Mouse (Mus musculus): ENCODE results near the gene Nfu1. TPM values are rescaled to one million over a fixed set of nuclear protein-coding genes. Genes with fewer than 3 reads are reported as not detected.

Gene Nfu1
- polyA plus RNA-seq, 1 experiment from 2014 or later, result 76.6 TPM

DNA sequence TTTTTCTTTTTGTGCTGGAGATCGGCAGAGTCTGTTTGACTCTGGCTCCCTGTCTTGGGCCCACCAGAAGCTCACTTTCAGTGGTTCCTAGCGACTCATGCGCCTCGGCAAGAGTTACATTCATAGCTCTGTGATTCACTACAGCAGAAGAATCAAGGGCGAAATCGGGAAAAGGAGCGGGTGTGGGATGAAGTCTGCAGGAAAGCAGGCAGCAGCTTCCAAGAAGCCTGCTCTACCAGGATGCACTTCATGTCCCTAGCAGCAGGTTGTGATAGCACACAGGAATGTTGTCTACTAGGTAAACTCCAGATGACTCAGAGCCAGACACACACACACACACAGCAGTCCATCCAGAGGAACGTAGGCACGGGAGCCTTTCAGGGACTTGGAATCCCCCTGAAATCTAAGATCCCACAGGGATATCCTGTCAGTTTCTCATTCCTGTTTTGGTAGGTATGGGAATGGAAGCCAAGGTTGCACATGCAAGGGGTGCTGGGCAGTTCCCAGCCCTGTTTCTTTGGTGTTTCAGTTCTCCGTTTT, 42.9 kb downstream of the Nfu1 start:
- TF ChIP-seq CTCF (IDR thresholded peaks at IDR 0.05; ENCODE audit: low read depth) (no peak), EP300 (optimal IDR thresholded peaks at IDR 0.05) (no peak)
- H3K9ac ChIP-seq (ENCODE audit: low read length), result no peak overlapping the region
- H3K36me3 ChIP-seq (ENCODE audit: control insufficient read depth, insufficient read depth, low read length), result peaks cover 23% of the 10 kb centered on the region
- H3K9me3 ChIP-seq (ENCODE audit: control insufficient read depth, low read length), result no peaks in the 10 kb centered on the region
- no peak overlapping the region for H3K27ac ChIP-seq (replicated peaks)
- no peak overlapping the region for H3K4me3 ChIP-seq (ENCODE audit: low read depth, low read length)
- DNase-seq (ENCODE audit: low spot score), result no peak
- no peaks in the 10 kb centered on the region for H3K27me3 ChIP-seq (ENCODE audit: control insufficient read depth, insufficient read depth, low read length)
- WGBS, result 80% methylated on average over 10 of the region's 10 CpGs
- ATAC-seq (ENCODE audit: low FRiP score, low TSS enrichment), result no peak
- H3K4me2 ChIP-seq (replicated peaks; ENCODE audit: low read depth), result no peak overlapping the region
- no peaks in the 10 kb centered on the region for H3K4me1 ChIP-seq (replicated peaks; ENCODE audit: control insufficient read depth, insufficient read depth)

GRCm38 (mm10) chr6:87054193-87054592, 45.2 kb downstream of the Nfu1 start:
- no peak overlapping the region for H3K9ac ChIP-seq (ENCODE audit: low read length)
- no peak for DNase-seq (ENCODE audit: low spot score)
- peaks cover 28% of the 10 kb centered on the region for H3K36me3 ChIP-seq (ENCODE audit: control insufficient read depth, insufficient read depth, low read length)
- WGBS, result 94% methylated on average over 8 of the region's 8 CpGs
- no peaks in the 10 kb centered on the region for H3K27me3 ChIP-seq (ENCODE audit: control insufficient read depth, insufficient read depth, low read length)
- TF ChIP-seq EP300 (optimal IDR thresholded peaks at IDR 0.05) (no peak), CTCF (IDR thresholded peaks at IDR 0.05; ENCODE audit: low read depth) (no peak)
- H3K4me2 ChIP-seq (replicated peaks; ENCODE audit: low read depth), result no peak overlapping the region
- H3K4me1 ChIP-seq (replicated peaks; ENCODE audit: control insufficient read depth, insufficient read depth), result no peaks in the 10 kb centered on the region
- H3K9me3 ChIP-seq (ENCODE audit: control insufficient read depth, low read length), result no peaks in the 10 kb centered on the region
- no peak overlapping the region for H3K27ac ChIP-seq (replicated peaks)
- no peak overlapping the region for H3K4me3 ChIP-seq (ENCODE audit: low read depth, low read length)
- no peak for ATAC-seq (ENCODE audit: low FRiP score, low TSS enrichment)

GRCm38 (mm10) chr6:87059754-87060153, 50.7 kb downstream of the Nfu1 start:
- H3K4me3 ChIP-seq (ENCODE audit: low read depth, low read length), result no peak overlapping the region
- TF ChIP-seq EP300 (optimal IDR thresholded peaks at IDR 0.05) (no peak), CTCF (IDR thresholded peaks at IDR 0.05; ENCODE audit: low read depth) (peak; percentile 50)
- 87% methylated on average over 1 of the region's 1 CpGs for WGBS
- no peak for ATAC-seq (ENCODE audit: low FRiP score, low TSS enrichment)
- H3K4me2 ChIP-seq (replicated peaks; ENCODE audit: low read depth), result no peak overlapping the region
- no peaks in the 10 kb centered on the region for H3K4me1 ChIP-seq (replicated peaks; ENCODE audit: control insufficient read depth, insufficient read depth)
- DNase-seq (ENCODE audit: low spot score), result no peak
- no peak overlapping the region for H3K9ac ChIP-seq (ENCODE audit: low read length)
- no peak overlapping the region for H3K27ac ChIP-seq (replicated peaks)
- H3K36me3 ChIP-seq (ENCODE audit: control insufficient read depth, insufficient read depth, low read length), result peaks cover 32% of the 10 kb centered on the region
- no peaks in the 10 kb centered on the region for H3K27me3 ChIP-seq (ENCODE audit: control insufficient read depth, insufficient read depth, low read length)
- no peaks in the 10 kb centered on the region for H3K9me3 ChIP-seq (ENCODE audit: control insufficient read depth, low read length)

GRCm38 (mm10) chr6:87063586-87063985, 54.5 kb downstream of the Nfu1 start:
- WGBS, result 92% methylated on average over 4 of the region's 4 CpGs
- Histone ChIP-seq H3K4me2 (replicated peaks; ENCODE audit: low read depth) (no peak overlapping the region), H3K4me1 (replicated peaks; ENCODE audit: control insufficient read depth, insufficient read depth) (no peaks in the 10 kb centered on the region), H3K27ac (replicated peaks) (no peak overlapping the region), H3K9ac (ENCODE audit: low read length) (no peak overlapping the region), H3K36me3 (ENCODE audit: control insufficient read depth, insufficient read depth, low read length) (peaks cover 38% of the 10 kb centered on the region), H3K27me3 (ENCODE audit: control insufficient read depth, insufficient read depth, low read length) (no peaks in the 10 kb centered on the region), H3K9me3 (ENCODE audit: control insufficient read depth, low read length) (no peaks in the 10 kb centered on the region), H3K4me3 (ENCODE audit: low read depth, low read length) (no peak overlapping the region)
- no peak for ATAC-seq (ENCODE audit: low FRiP score, low TSS enrichment)
- TF ChIP-seq EP300 (optimal IDR thresholded peaks at IDR 0.05), result no peak
- no peak for TF ChIP-seq CTCF (IDR thresholded peaks at IDR 0.05; ENCODE audit: low read depth)
- no peak for DNase-seq (ENCODE audit: low spot score)

GRCm38 (mm10) chr6:87068209-87068608, 59.2 kb downstream of the Nfu1 start:
- 79% methylated on average over 2 of the region's 2 CpGs for WGBS
- H3K9me3 ChIP-seq (ENCODE audit: control insufficient read depth, low read length), result no peaks in the 10 kb centered on the region
- H3K9ac ChIP-seq (ENCODE audit: low read length), result no peak overlapping the region
- no peaks in the 10 kb centered on the region for H3K4me1 ChIP-seq (replicated peaks; ENCODE audit: control insufficient read depth, insufficient read depth)
- TF ChIP-seq CTCF (IDR thresholded peaks at IDR 0.05; ENCODE audit: low read depth), result no peak
- no peak for TF ChIP-seq EP300 (optimal IDR thresholded peaks at IDR 0.05)
- no peaks in the 10 kb centered on the region for H3K27me3 ChIP-seq (ENCODE audit: control insufficient read depth, insufficient read depth, low read length)
- H3K36me3 ChIP-seq (ENCODE audit: control insufficient read depth, insufficient read depth, low read length), result peaks cover 29% of the 10 kb centered on the region
- H3K4me2 ChIP-seq (replicated peaks; ENCODE audit: low read depth), result no peak overlapping the region
- H3K4me3 ChIP-seq (ENCODE audit: low read depth, low read length), result no peak overlapping the region
- H3K27ac ChIP-seq (replicated peaks), result no peak overlapping the region
- ATAC-seq (ENCODE audit: low FRiP score, low TSS enrichment), result no peak
- DNase-seq (ENCODE audit: low spot score), result no peak

GRCm38 (mm10) chr6:87069195-87069900, 60.3 kb downstream of the Nfu1 start:
- Histone ChIP-seq H3K27ac (replicated peaks) (peak overlapping the region; percentile 53), H3K9me3 (ENCODE audit: control insufficient read depth, low read length) (no peaks in the 10 kb centered on the region), H3K4me3 (ENCODE audit: low read depth, low read length) (no peak overlapping the region), H3K4me1 (replicated peaks; ENCODE audit: control insufficient read depth, insufficient read depth) (no peaks in the 10 kb centered on the region), H3K36me3 (ENCODE audit: control insufficient read depth, insufficient read depth, low read length) (peaks cover 28% of the 10 kb centered on the region), H3K27me3 (ENCODE audit: control insufficient read depth, insufficient read depth, low read length) (no peaks in the 10 kb centered on the region), H3K4me2 (replicated peaks; ENCODE audit: low read depth) (no peak overlapping the region), H3K9ac (ENCODE audit: low read length) (no peak overlapping the region)
- peak; percentile 28 for DNase-seq (ENCODE audit: low spot score)
- TF ChIP-seq CTCF (IDR thresholded peaks at IDR 0.05; ENCODE audit: low read depth) (no peak), EP300 (optimal IDR thresholded peaks at IDR 0.05) (no peak)
- peak; percentile 78 for ATAC-seq (ENCODE audit: low FRiP score, low TSS enrichment)
- 18% methylated on average over 7 of the region's 7 CpGs for WGBS

Data from stomach, postnatal 0 days (tissue).